Mouse (Mus musculus) liver, embryonic 15.5 days (tissue): ENCODE data around the gene Dna2. TPM values are rescaled to one million over a fixed set of nuclear protein-coding genes. Genes with fewer than 3 reads are reported as not detected.
A peak's percentile ranks its signal among the peaks of the same experiment; 100 is the strongest.

Experiments
- ATAC-seq: fragments of 200-750 bp; cut with Nextera tagmentation; 2 replicates; pipeline ENCODE4 v1.8.0; 2017; ENCODE audit warnings: moderate number of reproducible peaks, mild to moderate bottlenecking, moderate library complexity; ENCODE audit not compliant: insufficient read depth
- H3K27ac ChIP-seq: fragments of 300-500 bp; sonication (generic); replicated peaks from 2 replicates; pipeline ENCODE4 v1.5.1; 2015; ENCODE audit warnings: mild to moderate bottlenecking, inconsistent platforms
- H3K27me3 ChIP-seq: fragments of 300-500 bp; sonication (generic); 2 replicates; pipeline ENCODE4 v1.6.1; 2015; ENCODE audit warnings: mild to moderate bottlenecking, inconsistent platforms
- H3K36me3 ChIP-seq: fragments of 300-500 bp; sonication (generic); replicated peaks from 2 replicates; pipeline ENCODE4 v1.6.1; 2015; ENCODE audit warnings: moderate library complexity, mild to moderate bottlenecking, inconsistent platforms
- H3K4me1 ChIP-seq: fragments of 300-500 bp; sonication (generic); replicated peaks from 2 replicates; pipeline ENCODE4 v1.6.1; 2015; ENCODE audit warnings: inconsistent platforms
- H3K4me2 ChIP-seq: fragments of 300-500 bp; sonication (generic); 2 replicates; pipeline ENCODE4 v1.6.1; 2015; ENCODE audit warnings: moderate library complexity, mild to moderate bottlenecking, inconsistent platforms
- H3K4me3 ChIP-seq: fragments of 300-500 bp; sonication (generic); replicated peaks from 2 replicates; pipeline ENCODE4 v1.5.1; 2015; ENCODE audit warnings: mild to moderate bottlenecking, inconsistent platforms
- H3K9ac ChIP-seq: fragments of 300-500 bp; sonication (generic); 2 replicates; pipeline ENCODE4 v1.6.1; 2015; ENCODE audit warnings: moderate library complexity, mild to moderate bottlenecking, inconsistent platforms
- H3K9me3 ChIP-seq: fragments of 300-500 bp; sonication (generic); replicated peaks from 2 replicates; pipeline ENCODE4 v1.6.1; 2016; ENCODE audit warnings: inconsistent platforms
- WGBS: fragments of 180-500 bp; shearing (Covaris S2); methylation state at CpG from one replicate; pipeline ENCODE4 v1.1.7; 2015; ENCODE audit warnings: mixed read lengths; ENCODE audit not compliant: insufficient replicate concordance; 5-methylcytosine and 5-hydroxymethylcytosine counted together
- polyA plus RNA-seq: library from polyadenylated mRNA; unstranded; fragments of >200 nt; fragmentation: Nextera tagmentation; extraction: Ambion mirVana; gene quantifications from 2 replicates; pipeline ENCODE4 v1.2.1, GENCODE M21; 2015

The Dna2 gene
- polyA plus RNA-seq, 1 experiment from 2014 or later, result 24.4 TPM

- H3K4me1 ChIP-seq, result peaks cover 5% of the 10 kb centered on the region; the same call in 1 of the 2 replicates
- ATAC-seq, result no peak
- H3K9ac ChIP-seq, result no peak overlapping the region
- H3K27ac ChIP-seq, result no peak overlapping the region
- peaks cover 79% of the 10 kb centered on the region for H3K36me3 ChIP-seq
- no peaks in the 10 kb centered on the region for H3K9me3 ChIP-seq
- 86% methylated on average over 9 of the region's 9 CpGs for WGBS
- H3K4me3 ChIP-seq, result no peak overlapping the region
- no peak overlapping the region for H3K4me2 ChIP-seq
- H3K27me3 ChIP-seq, result no peaks in the 10 kb centered on the region
Observed at GRCm38 (mm10) chr10:63014168-63014567, 67.3 kb downstream of the Dna2 start.

GRCm38 (mm10) chr10:63019304-63019703 is 72.5 kb downstream of the Dna2 start:
- no peak overlapping the region for H3K4me2 ChIP-seq
- H3K36me3 ChIP-seq, result peaks cover 34% of the 10 kb centered on the region
- no peak overlapping the region for H3K27ac ChIP-seq
- H3K4me1 ChIP-seq, result peaks cover 26% of the 10 kb centered on the region
- H3K9me3 ChIP-seq, result no peaks in the 10 kb centered on the region
- no peaks in the 10 kb centered on the region for H3K27me3 ChIP-seq
- H3K9ac ChIP-seq, result no peak overlapping the region
- no peak for ATAC-seq
- no peak overlapping the region for H3K4me3 ChIP-seq
- WGBS, result 88% methylated on average over 6 of the region's 6 CpGs

- Histone ChIP-seq H3K4me2 (peak overlapping the region; percentile 93), H3K27ac (no peak overlapping the region), H3K36me3 (peaks cover 15% of the 10 kb centered on the region), H3K4me1 (peaks cover 40% of the 10 kb centered on the region), H3K4me3 (peak overlapping the region; percentile 97), H3K9ac (peak overlapping the region; percentile 97; the same call in 1 of the 2 replicates), H3K9me3 (no peaks in the 10 kb centered on the region), H3K27me3 (no peaks in the 10 kb centered on the region)
- 17% methylated on average over 4 of the region's 4 CpGs for WGBS
- ATAC-seq, result no peak
Observed at GRCm38 (mm10) chr10:63021702-63022101, 74.9 kb downstream of the Dna2 start.

GRCm38 (mm10) chr10:63022541-63023120 is 75.8 kb downstream of the Dna2 start:
- under 1% methylated on average over 27 of the region's 27 CpGs for WGBS
- Histone ChIP-seq H3K9ac (peak overlapping the region; percentile 97), H3K4me2 (peak overlapping the region; percentile 93), H3K4me1 (peaks cover 40% of the 10 kb centered on the region), H3K27me3 (no peaks in the 10 kb centered on the region), H3K27ac (peak overlapping the region; percentile 97), H3K36me3 (peaks cover 7% of the 10 kb centered on the region), H3K9me3 (no peaks in the 10 kb centered on the region), H3K4me3 (peak overlapping the region; percentile 97)
- ATAC-seq, result no peak

- Histone ChIP-seq H3K4me2 (peak overlapping the region; percentile 93), H3K9me3 (no peaks in the 10 kb centered on the region), H3K36me3 (0 out of 2 replicates have a peak, but pooled peaks cover 2% of the 10 kb centered on the region), H3K27me3 (no peaks in the 10 kb centered on the region), H3K4me3 (peak overlapping the region; percentile 97), H3K4me1 (peaks cover 40% of the 10 kb centered on the region), H3K9ac (peak overlapping the region; percentile 97), H3K27ac (peak overlapping the region; percentile 97)
- peak; percentile 27 for ATAC-seq
- WGBS, result under 1% methylated on average over 68 of the region's 68 CpGs
Observed at GRCm38 (mm10) chr10:63023121-63023748, 76.4 kb downstream of the Dna2 start.

Other genes with a start within 250 kb of the Dna2 start
- 0.12 and 0.21 TPM in 2 replicates for gene Stox1, start 220.9 kb upstream of the Dna2 start, polyA plus RNA-seq
- gene Ccar1, start 154.7 kb upstream of the Dna2 start, polyA plus RNA-seq, result 46.4 and 50.6 TPM in 2 replicates
- 1.6 and 2.3 TPM in 2 replicates for gene Tet1, start 38.0 kb upstream of the Dna2 start, polyA plus RNA-seq
- gene Slc25a16, start 26.4 kb upstream of the Dna2 start, polyA plus RNA-seq, result 7.8 and 8.1 TPM in 2 replicates
- 1.8 and 2.2 TPM in 2 replicates for gene Rufy2, start 33.2 kb downstream of the Dna2 start, polyA plus RNA-seq
- gene Hnrnph3, start 77.2 kb downstream of the Dna2 start, polyA plus RNA-seq, result 21.0 and 21.7 TPM in 2 replicates
- gene Pbld2, start 77.3 kb downstream of the Dna2 start, polyA plus RNA-seq, result 3.4 and 4.4 TPM in 2 replicates
- 17.9 and 27.8 TPM in 2 replicates for gene Pbld1, start 113.1 kb downstream of the Dna2 start, polyA plus RNA-seq
- gene Atoh7, start 152.6 kb downstream of the Dna2 start, polyA plus RNA-seq, result not detected in 2 replicates